Mouse (Mus musculus) adrenal gland, postnatal 0 days (tissue): Measurements from ENCODE around the gene Hoxa11. TPM values are rescaled to one million over a fixed set of nuclear protein-coding genes. Genes with fewer than 3 reads are reported as not detected.

Source experiments
- microRNA-seq: library from miRNA; unstranded; fragments of <30 nt; microRNA quantifications from one replicate; pipeline ENCODE4, GENCODE M21; 2016; ENCODE audit warnings: borderline replicate concordance; ENCODE audit not compliant: insufficient number of aligned reads
- polyA plus RNA-seq: library from polyadenylated mRNA; unstranded; fragments of >200 nt; fragmentation: Nextera tagmentation; extraction: Ambion mirVana; gene quantifications from 2 replicates; pipeline ENCODE4 v1.2.1, GENCODE M21; 2015

Hoxa11 gene
- 0.17 and 1.6 TPM in 2 replicates for polyA plus RNA-seq

DNA sequence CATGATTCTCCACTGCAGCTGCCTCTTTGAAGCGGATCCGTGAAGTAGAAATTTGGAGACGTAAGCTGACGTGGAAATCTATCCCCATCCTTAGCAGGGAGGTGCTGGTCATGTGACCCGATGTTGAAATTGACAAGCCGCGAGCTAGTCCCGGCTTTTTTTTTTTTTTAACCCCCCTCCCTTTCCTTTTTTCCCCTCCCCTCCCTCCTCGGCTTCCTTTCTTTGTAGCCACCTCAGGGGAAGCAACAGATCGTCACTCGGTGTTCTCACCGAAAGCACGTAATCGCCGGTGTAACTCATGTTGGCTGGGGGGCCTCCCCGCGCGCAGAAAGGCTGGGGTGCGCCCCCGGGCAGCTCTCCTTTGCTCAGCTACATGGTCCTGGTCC is at the start of gene Hoxa11:
TSS of gene Hoxa11 (minus strand) at position 54 of the 386 bp plus-strand sequence.

DNA sequence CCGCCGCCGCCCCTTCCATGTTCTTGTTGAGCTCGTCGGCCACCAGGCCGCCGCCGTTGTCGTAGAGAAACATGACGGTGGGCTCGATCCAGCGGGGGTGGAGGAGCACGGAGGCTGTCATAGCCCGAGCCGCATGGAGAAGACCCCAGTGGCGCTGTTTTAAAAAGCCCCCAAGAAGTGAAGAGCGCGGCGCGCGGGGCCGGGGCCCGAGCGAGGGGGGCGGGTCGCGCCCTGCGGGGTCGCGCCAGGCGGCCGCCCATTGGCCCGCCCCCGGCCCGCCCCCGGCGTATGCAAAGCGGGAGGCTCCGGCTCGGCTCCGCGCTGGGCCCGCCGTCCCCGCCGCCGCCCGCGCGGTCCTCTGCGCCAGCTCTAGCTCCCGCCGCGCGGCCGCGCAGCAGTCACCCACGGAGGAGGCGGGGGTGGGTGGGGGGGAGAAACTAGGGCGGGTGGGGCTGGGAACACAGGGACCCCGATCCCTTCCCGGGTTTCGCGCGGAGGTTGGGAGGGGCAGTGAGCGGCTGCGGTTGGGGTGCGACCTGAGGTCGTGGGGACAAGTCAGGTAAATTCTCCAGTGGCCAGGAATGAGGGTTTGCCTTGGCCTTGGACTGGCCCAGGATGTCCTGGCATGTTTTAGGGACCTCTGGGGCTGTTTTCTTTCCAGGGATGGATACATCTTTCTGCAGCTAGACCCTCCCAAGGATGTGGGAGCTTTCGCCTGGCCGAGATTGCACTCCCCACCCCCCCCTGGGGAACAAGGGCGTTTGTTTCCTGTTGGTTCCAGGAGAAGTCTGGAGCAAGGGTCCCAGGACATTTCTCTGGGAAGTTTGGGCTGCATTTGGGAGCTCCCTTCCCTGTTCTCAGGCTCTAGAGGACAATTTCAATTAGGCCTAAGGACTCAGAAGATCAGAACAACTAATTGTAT is 15.3 kb upstream of the Hoxa11 start, which contains the start of gene Hoxa13:
TSS of gene Hoxa13 (minus strand) at position 227 of the 922 bp plus-strand sequence.

DNA sequence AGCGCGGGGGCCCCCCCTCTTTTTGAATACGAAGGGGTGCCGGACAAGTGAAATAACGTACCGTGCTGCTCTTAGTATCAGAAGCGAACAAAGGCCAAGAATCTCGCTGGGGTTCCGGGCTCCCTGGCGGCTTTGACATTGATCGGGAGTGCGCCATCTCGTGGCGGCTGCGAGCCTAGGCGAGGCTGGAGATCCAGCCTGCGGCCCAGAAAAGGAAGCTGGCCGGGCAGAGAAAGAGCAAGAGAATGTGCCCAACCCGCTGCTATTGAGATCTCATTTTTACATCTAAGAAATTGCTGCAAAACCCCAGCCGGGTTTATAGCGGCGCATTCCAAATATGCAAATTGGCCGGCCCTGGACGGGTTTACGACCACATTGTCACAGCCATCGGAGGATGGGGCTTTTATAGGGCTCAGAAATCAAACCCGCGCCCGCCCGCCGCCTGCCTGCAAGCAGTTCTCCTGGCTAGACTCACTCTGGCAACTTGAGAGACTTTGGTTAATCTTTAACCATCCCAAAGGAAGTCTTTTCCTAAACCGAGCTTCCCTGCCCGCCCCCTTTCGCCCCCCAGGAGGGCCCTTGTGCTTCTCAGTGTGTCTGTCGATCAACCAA is 5.1 kb downstream of the Hoxa11 start, which contains the start of gene Hoxa10:
TSS of gene Hoxa10 (minus strand) at position 466 of the 612 bp plus-strand sequence.

GRCm38 (mm10) chr6:52230516-52231165 is 15.0 kb downstream of the Hoxa11 start, which contains the start of gene Hoxa9:
TSS of gene Hoxa9 (minus strand) at chr6:52231089.

GRCm38 (mm10) chr6:52221337-52221992 is 24.1 kb downstream of the Hoxa11 start, which contains the start of gene Hoxa7:
TSS of gene Hoxa7 (minus strand) at chr6:52221854.

GRCm38 (mm10) chr6:52213119-52213986 is 32.3 kb downstream of the Hoxa11 start, which contains the start of the genes Hoxa3 and Gm28308:
TSS of gene Hoxa3 (minus strand) at chr6:52213336.
TSS of gene Gm28308 (minus strand) at chr6:52213339.

GRCm38 (mm10) chr6:52208072-52208867 is 37.3 kb downstream of the Hoxa11 start, which contains the start of gene Hoxa6:
TSS of gene Hoxa6 (minus strand) at chr6:52208722.

GRCm38 (mm10) chr6:52204050-52204752 is 41.4 kb downstream of the Hoxa11 start, which contains the start of gene Hoxa5:
TSS of gene Hoxa5 (minus strand) at chr6:52204587.

Small RNAs within 50 kb of the gene (microRNA-seq; reads per million reads assigned to microRNA genes)
- gene Mir196b = 1,167 reads per million, percentile 78 among the genes with 10 or more reads in this experiment

Other genes starting within 250 kb of the Hoxa11 start
- 37.2 and 53.8 TPM in 2 replicates for gene Skap2, start 233.3 kb downstream of the Hoxa11 start, polyA plus RNA-seq
- 0.60 and 0.86 TPM in 2 replicates for gene Hoxa1, start 87.5 kb downstream of the Hoxa11 start, polyA plus RNA-seq
- 2.3 and 3.6 TPM in 2 replicates for gene Hoxa2, start 81.0 kb downstream of the Hoxa11 start, polyA plus RNA-seq
- 0.47 and 0.52 TPM in 2 replicates for gene 5730596B20Rik, start 68.3 kb downstream of the Hoxa11 start, polyA plus RNA-seq
- 1.1 and 1.4 TPM in 2 replicates for gene Hoxa4, start 54.1 kb downstream of the Hoxa11 start, polyA plus RNA-seq
- 7.5 and 7.7 TPM in 2 replicates for gene Hoxa5, start 41.2 kb downstream of the Hoxa11 start, polyA plus RNA-seq
- 1.6 and 1.7 TPM in 2 replicates for gene Hoxa6, start 37.1 kb downstream of the Hoxa11 start, polyA plus RNA-seq
- gene Hoxa3, start 32.5 kb downstream of the Hoxa11 start, polyA plus RNA-seq = 2.4 and 2.9 TPM in 2 replicates
- gene Gm28308, start 32.5 kb downstream of the Hoxa11 start, polyA plus RNA-seq = 0.44 and 0.66 TPM in 2 replicates
- 20.9 and 22.7 TPM in 2 replicates for gene Hoxa7, start 24.0 kb downstream of the Hoxa11 start, polyA plus RNA-seq
- gene Hoxa9, start 14.7 kb downstream of the Hoxa11 start, polyA plus RNA-seq = 1.4 and 4.8 TPM in 2 replicates
- 2.3 and 8.7 TPM in 2 replicates for gene Hoxa10, start 5.0 kb downstream of the Hoxa11 start, polyA plus RNA-seq
- gene Hoxa13, start 15.1 kb upstream of the Hoxa11 start, polyA plus RNA-seq = not detected in 2 replicates
- gene Evx1, start 67.7 kb upstream of the Hoxa11 start, polyA plus RNA-seq = not detected in 2 replicates